In the genomic region with DNA sequence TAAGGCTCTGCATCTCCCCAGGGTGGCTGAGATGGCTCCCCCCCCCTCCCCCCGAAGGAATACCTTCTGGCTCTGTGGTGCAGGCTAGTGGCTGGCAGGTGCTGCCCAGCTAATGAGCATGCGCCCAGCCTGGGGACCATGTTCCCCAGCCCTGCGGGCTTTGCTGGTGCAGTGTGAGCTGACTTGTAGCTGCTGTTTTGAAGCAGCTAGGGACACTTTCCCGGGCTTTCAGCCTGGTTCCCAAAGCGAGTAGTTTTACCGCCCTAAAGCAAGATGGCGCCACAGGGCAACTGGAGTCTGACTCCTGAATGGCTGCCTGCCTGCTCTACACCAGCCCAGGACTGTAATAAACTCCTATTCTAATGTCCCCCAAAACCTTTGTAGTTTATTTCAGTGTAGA, we compare ENCODE assay signal across 9 mouse cellular contexts.
DNase-seq lines count a peak whose midpoint lies in the region; ATAC-seq and TF ChIP-seq lines count a peak whose summit lies in the region.
"Had no signal": no experiment of that assay in that cellular context is flagged by ENCODE, and none has a peak within 500 bp of the region (broad histone marks: within the 10 kb centered on the region; RNA-seq: fewer than 3 reads in every experiment).

No protein-coding gene starts in this region.

- DNase-seq in kidney, adult 18-20 months = peak; percentile 45
- DNase-seq in cerebellum, adult 8-10 months = peak; percentile 48
- peak; percentile 26 for DNase-seq in forelimb bud, embryonic 11.5 days (ENCODE audit: low read depth, low spot score)
- peak; percentile 69 for DNase-seq in kidney, adult 2 months
- peak; percentile 73 for DNase-seq in limb, embryonic 14.5 days (ENCODE audit: low spot score)
- DNase-seq in retina, adult 2 months (ENCODE audit: low read depth, low spot score) = peak; percentile 20
- no peak for DNase-seq in c-Kit-positive CD71-positive TER-119-positive erythroid progenitor cells, embryonic 14.5 days (ENCODE audit: low spot score)

- no peak overlapping the region for H3K27ac ChIP-seq in kidney, embryonic 16.5 days (ENCODE audit: low read length)
- H3K27ac ChIP-seq in kidney, adult 2 months (ENCODE audit: insufficient read depth, low read depth, low read length) = no peak overlapping the region
- no peak overlapping the region for H3K27ac ChIP-seq in limb, embryonic 14.5 days (replicated peaks; ENCODE audit: low read depth, low read length)

- no peak for TF ChIP-seq POLR2A in kidney, adult 2 months (IDR thresholded peaks at IDR 0.05; ENCODE audit: low read depth, low read length)
- no peak for TF ChIP-seq POLR2A in limb, embryonic 14.5 days (IDR thresholded peaks at IDR 0.05; ENCODE audit: borderline replicate concordance, extremely low read depth, insufficient read depth, insufficient read length)

- H3K4me3 ChIP-seq in kidney, embryonic 16.5 days (ENCODE audit: low read length) = no peak overlapping the region
- no peak overlapping the region for H3K4me3 ChIP-seq in kidney, adult 2 months (ENCODE audit: insufficient read depth, low read depth, low read length)
- no peak overlapping the region for H3K4me3 ChIP-seq in limb, embryonic 14.5 days (replicated peaks; ENCODE audit: low read length)

- H3K27me3 ChIP-seq in kidney, embryonic 16.5 days (ENCODE audit: insufficient read depth, low read length) = no peaks in the 10 kb centered on the region
- no peaks in the 10 kb centered on the region for H3K27me3 ChIP-seq in kidney, adult 2 months (replicated peaks; ENCODE audit: control insufficient read depth, insufficient read depth, low read length)
- H3K27me3 ChIP-seq in limb, embryonic 14.5 days (ENCODE audit: control insufficient read depth, insufficient read depth, low read length) = no peaks in the 10 kb centered on the region

- H3K9ac ChIP-seq in kidney, embryonic 16.5 days (replicated peaks; ENCODE audit: low read length) = no peak overlapping the region
- no peak overlapping the region for H3K9ac ChIP-seq in limb, embryonic 14.5 days (ENCODE audit: low read depth, low read length, severe bottlenecking)

- no peak for ATAC-seq in kidney, embryonic 16.5 days (ENCODE audit: low FRiP score, low TSS enrichment)
- ATAC-seq in limb, embryonic 14.5 days (ENCODE audit: low FRiP score, low read depth) = no peak

- H3K9me3 ChIP-seq in kidney, embryonic 16.5 days (ENCODE audit: low read length) = no peaks in the 10 kb centered on the region
- H3K9me3 ChIP-seq in limb, embryonic 14.5 days (ENCODE audit: control insufficient read depth, low read length) = no peaks in the 10 kb centered on the region

- no peaks in the 10 kb centered on the region for H3K36me3 ChIP-seq in kidney, embryonic 16.5 days (ENCODE audit: insufficient read depth, low read length)
- no peaks in the 10 kb centered on the region for H3K36me3 ChIP-seq in kidney, adult 2 months (ENCODE audit: control insufficient read depth, insufficient read depth, low read length)
- no peaks in the 10 kb centered on the region for H3K36me3 ChIP-seq in limb, embryonic 14.5 days (ENCODE audit: control insufficient read depth, insufficient read depth, low read length)
- H3K36me3 ChIP-seq: G1E had no signal

- peaks cover 3% of the 10 kb centered on the region; the same call in 1 of the 2 replicates for H3K4me1 ChIP-seq in kidney, embryonic 16.5 days (ENCODE audit: insufficient read depth, low read length)
- no peaks in the 10 kb centered on the region for H3K4me1 ChIP-seq in kidney, adult 2 months (ENCODE audit: control insufficient read depth, insufficient read depth, low read length)
- no peaks in the 10 kb centered on the region for H3K4me1 ChIP-seq in limb, embryonic 14.5 days (ENCODE audit: control insufficient read depth, insufficient read depth, low read length)

- TF ChIP-seq CTCF in kidney, adult 2 months (conservative IDR thresholded peaks at IDR 0.05; ENCODE audit: insufficient read depth, insufficient read length, low read depth, low read length) = peak; percentile 72

- H3K4me2 ChIP-seq in kidney, embryonic 16.5 days (replicated peaks; ENCODE audit: low read depth, low read length) = no peak overlapping the region
- H3K4me2 ChIP-seq in limb, embryonic 14.5 days (replicated peaks; ENCODE audit: low read depth, low read length, severe bottlenecking) = no peak overlapping the region

- 29% methylated on average over 7 of the region's 7 CpGs for WGBS in kidney, embryonic 16.5 days
- WGBS in kidney, adult 2 months = 40% methylated on average over 7 of the region's 7 CpGs
- WGBS in limb, embryonic 14.5 days = 37% methylated on average over 5 of the region's 7 CpGs
